Mouse (Mus musculus) intestine, embryonic 16.5 days (tissue): Measurements from ENCODE around the gene Pqbp1. TPM values are rescaled to one million over a fixed set of nuclear protein-coding genes. Genes with fewer than 3 reads are reported as not detected.

ENCODE experiments used
- ATAC-seq: fragments of 200-750 bp; cut with Nextera tagmentation; 2 replicates; pipeline ENCODE4 v1.8.0; 2017; ENCODE audit warnings: moderate TSS enrichment, moderate library complexity
- H3K27ac ChIP-seq: fragments of 300-500 bp; sonication (generic); 2 replicates; pipeline ENCODE4 v1.5.1; 2014; ENCODE audit warnings: mild to moderate bottlenecking, low read length
- H3K27me3 ChIP-seq: fragments of 300-500 bp; sonication (generic); replicated peaks from 2 replicates; pipeline ENCODE4 v1.6.1; 2014; ENCODE audit warnings: low read length, control low read depth, mixed read lengths; ENCODE audit not compliant: control insufficient read depth, insufficient read depth
- H3K36me3 ChIP-seq: fragments of 300-500 bp; sonication (generic); 2 replicates; pipeline ENCODE4 v1.6.1; 2014; ENCODE audit warnings: low read length, control low read depth; ENCODE audit not compliant: control insufficient read depth, insufficient read depth
- H3K4me1 ChIP-seq: fragments of 300-500 bp; sonication (generic); 2 replicates; pipeline ENCODE4 v1.6.1; 2014; ENCODE audit warnings: low read length, control low read depth, mixed read lengths; ENCODE audit not compliant: control insufficient read depth, insufficient read depth
- H3K4me2 ChIP-seq: fragments of 300-500 bp; sonication (generic); 2 replicates; pipeline ENCODE4 v1.6.1; 2014; ENCODE audit warnings: low read depth, low read length, control low read depth
- H3K4me3 ChIP-seq: fragments of 300-500 bp; sonication (generic); 2 replicates; pipeline ENCODE4 v1.5.1; 2014; ENCODE audit warnings: mild to moderate bottlenecking, low read length
- H3K9ac ChIP-seq: fragments of 300-500 bp; sonication (generic); 2 replicates; pipeline ENCODE4 v1.6.1; 2014; ENCODE audit warnings: low read depth, low read length
- H3K9me3 ChIP-seq: fragments of 300-500 bp; sonication (generic); 2 replicates; pipeline ENCODE4 v1.6.1; 2016; ENCODE audit warnings: low read length, control low read depth; ENCODE audit not compliant: control insufficient read depth
- WGBS: fragments of 180-500 bp; shearing (Covaris S2); extraction: QIAGEN DNeasy Blood & Tissue Kit; methylation state at CpG from one replicate; pipeline ENCODE4 v1.1.7; 2014; 5-methylcytosine and 5-hydroxymethylcytosine counted together
- polyA plus RNA-seq: library from polyadenylated mRNA; unstranded; fragments of >200 nt; fragmentation: Nextera tagmentation; extraction: Ambion mirVana; gene quantifications from 2 replicates; pipeline ENCODE4 v1.2.1, GENCODE M21; 2015

Pqbp1 gene
- 95.3 and 101 TPM in 2 replicates for polyA plus RNA-seq

DNA sequence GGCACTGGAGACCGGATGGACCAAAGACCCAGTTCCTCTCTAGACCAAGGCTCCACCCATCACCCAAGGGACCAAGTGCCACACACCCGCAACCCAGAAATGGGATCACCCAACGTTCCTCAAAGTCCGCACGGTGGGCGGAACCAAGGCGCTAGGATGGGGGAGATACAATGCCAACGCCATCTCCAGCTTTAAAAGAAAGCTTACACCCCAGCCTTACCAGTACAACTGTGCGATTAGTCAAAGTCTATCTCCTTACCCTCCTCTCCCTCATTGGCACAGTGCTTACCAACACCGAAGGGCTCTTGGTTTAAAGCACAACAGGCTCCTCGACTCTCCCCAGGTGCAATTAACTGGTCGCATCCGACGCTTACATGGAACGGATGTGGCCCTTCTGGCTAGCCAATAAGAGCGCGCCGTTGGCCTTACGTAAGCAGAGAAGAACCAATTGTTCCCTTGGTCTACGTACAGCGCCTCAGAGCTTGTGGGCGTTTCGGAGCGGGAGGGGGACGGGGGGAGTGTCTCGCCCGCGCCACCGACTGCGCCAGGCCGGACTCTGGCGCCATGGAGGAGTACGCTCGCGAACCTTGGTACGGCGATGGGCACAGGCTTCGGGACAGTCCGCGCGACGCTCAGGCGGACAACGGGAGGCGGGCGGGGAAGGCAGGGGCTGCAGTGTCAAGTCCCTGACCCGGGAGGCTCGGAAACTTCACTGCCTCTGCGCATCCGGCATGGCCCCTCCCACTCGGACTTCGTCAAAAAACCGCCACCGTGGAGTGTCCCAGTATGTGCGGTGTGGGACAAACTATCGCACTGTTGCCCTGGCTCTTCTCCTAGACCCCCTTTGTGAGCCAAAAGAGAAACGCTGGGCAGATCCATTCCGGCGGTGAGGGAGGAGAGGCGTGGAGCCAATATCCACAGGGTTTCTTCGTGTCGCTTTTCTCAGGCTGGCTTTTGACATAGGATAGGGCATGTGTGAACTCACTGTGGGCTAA is at the start of gene Pqbp1, which contains the start of gene Timm17b:
Gene Pqbp1, minus strand, starts transcription at position 390 of the 995 bp plus-strand sequence.
Gene Timm17b, plus strand, starts transcription at position 478 of the 995 bp plus-strand sequence.
- no peaks in the 10 kb centered on the region for H3K36me3 ChIP-seq
- peaks cover 2% of the 10 kb centered on the region; the same call in 1 of the 2 replicates for H3K4me1 ChIP-seq
- peak within 1 kb of the TSS; percentile 58 for H3K4me2 ChIP-seq
- no peaks in the 10 kb centered on the region for H3K27me3 ChIP-seq
- H3K9ac ChIP-seq, result peak within 1 kb of the TSS; percentile 72
- H3K27ac ChIP-seq, result peak within 1 kb of the TSS; percentile 83
- no peaks in the 10 kb centered on the region for H3K9me3 ChIP-seq
- 13% methylated on average over 62 of the region's 62 CpGs for WGBS
- peak within 1 kb of the TSS; percentile 63 for H3K4me3 ChIP-seq
- peak; percentile 100 for ATAC-seq

GRCm38 (mm10) chrX:7947900-7948492 is 48.9 kb upstream of the Pqbp1 start:
- H3K4me3 ChIP-seq, result peak overlapping the region; percentile 57
- no peaks in the 10 kb centered on the region for H3K4me1 ChIP-seq
- no peaks in the 10 kb centered on the region for H3K27me3 ChIP-seq
- peak overlapping the region; percentile 67 for H3K9ac ChIP-seq
- 15% methylated on average over 38 of the region's 38 CpGs for WGBS
- no peaks in the 10 kb centered on the region for H3K9me3 ChIP-seq
- H3K27ac ChIP-seq, result no peak overlapping the region
- H3K36me3 ChIP-seq, result no peaks in the 10 kb centered on the region
- peak overlapping the region; percentile 55 for H3K4me2 ChIP-seq
- ATAC-seq, result peak; percentile 99

GRCm38 (mm10) chrX:7947108-7947899 is 48.2 kb upstream of the Pqbp1 start, which contains the start of gene Hdac6:
Gene Hdac6, minus strand, starts transcription at chrX:7947889.
- Histone ChIP-seq H3K4me2 (peak within 1 kb of the TSS; percentile 59), H3K36me3 (no peaks in the 10 kb centered on the region), H3K27ac (no peak within 1 kb of the TSS), H3K27me3 (no peaks in the 10 kb centered on the region), H3K4me1 (no peaks in the 10 kb centered on the region), H3K9ac (peak within 1 kb of the TSS; percentile 67), H3K9me3 (no peaks in the 10 kb centered on the region), H3K4me3 (peak within 1 kb of the TSS; percentile 57)
- peak; percentile 54 for ATAC-seq
- 18% methylated on average over 37 of the region's 37 CpGs for WGBS

GRCm38 (mm10) chrX:7945618-7946017 is 46.5 kb upstream of the Pqbp1 start:
- no peak for ATAC-seq
- H3K4me1 ChIP-seq, result no peaks in the 10 kb centered on the region
- no peaks in the 10 kb centered on the region for H3K9me3 ChIP-seq
- H3K27me3 ChIP-seq, result no peaks in the 10 kb centered on the region
- H3K36me3 ChIP-seq, result no peaks in the 10 kb centered on the region
- no peak overlapping the region for H3K9ac ChIP-seq
- H3K4me3 ChIP-seq, result no peak overlapping the region
- no peak overlapping the region for H3K4me2 ChIP-seq
- H3K27ac ChIP-seq, result no peak overlapping the region
- 72% methylated on average over 8 of the region's 8 CpGs for WGBS

GRCm38 (mm10) chrX:7937667-7938066 is 38.6 kb upstream of the Pqbp1 start:
- Histone ChIP-seq H3K27me3 (no peaks in the 10 kb centered on the region), H3K4me1 (no peaks in the 10 kb centered on the region), H3K9me3 (no peaks in the 10 kb centered on the region), H3K4me2 (no peak overlapping the region), H3K9ac (no peak overlapping the region), H3K4me3 (no peak overlapping the region), H3K36me3 (no peaks in the 10 kb centered on the region), H3K27ac (no peak overlapping the region)
- no peak for ATAC-seq
- WGBS, result 86% methylated on average over 6 of the region's 6 CpGs

DNA sequence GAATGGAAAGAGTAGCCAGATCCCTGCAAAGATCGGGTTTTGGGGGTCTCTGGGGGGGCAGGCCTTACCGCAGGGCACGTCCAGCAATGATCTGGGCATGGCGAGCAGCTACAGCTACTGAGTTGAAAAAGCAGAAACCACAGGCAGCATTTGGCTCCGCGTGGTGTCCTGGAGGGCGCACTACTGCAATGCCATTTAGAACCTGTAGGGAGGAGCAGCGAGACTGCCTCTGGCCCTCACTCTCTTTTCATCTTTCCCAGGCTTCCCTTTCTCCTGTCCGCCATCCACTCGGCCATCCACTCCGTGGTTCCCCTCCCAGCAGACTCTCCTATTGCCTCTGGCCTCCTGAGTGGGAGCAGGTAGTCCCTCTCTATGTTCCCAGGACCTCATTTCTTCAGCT is 37.8 kb upstream of the Pqbp1 start:
- no peaks in the 10 kb centered on the region for H3K9me3 ChIP-seq
- no peaks in the 10 kb centered on the region for H3K4me1 ChIP-seq
- no peak for ATAC-seq
- H3K27me3 ChIP-seq, result no peaks in the 10 kb centered on the region
- H3K4me2 ChIP-seq, result no peak overlapping the region
- no peaks in the 10 kb centered on the region for H3K36me3 ChIP-seq
- H3K9ac ChIP-seq, result no peak overlapping the region
- H3K4me3 ChIP-seq, result no peak overlapping the region
- no peak overlapping the region for H3K27ac ChIP-seq
- 47% methylated on average over 10 of the region's 11 CpGs for WGBS

- 20% methylated on average over 19 of the region's 19 CpGs for WGBS
- H3K4me2 ChIP-seq, result no peak within 1 kb of the TSS
Observed at GRCm38 (mm10) chrX:7928270-7928790, 29.3 kb upstream of the Pqbp1 start, which contains the start of gene Eras. Gene Eras, minus strand, starts transcription at chrX:7928607.

GRCm38 (mm10) chrX:7927116-7927515 is 28.0 kb upstream of the Pqbp1 start:
- ATAC-seq, result no peak
- H3K27me3 ChIP-seq, result peaks cover 30% of the 10 kb centered on the region
- H3K4me2 ChIP-seq, result no peak overlapping the region
- no peaks in the 10 kb centered on the region for H3K9me3 ChIP-seq
- no peak overlapping the region for H3K4me3 ChIP-seq
- H3K9ac ChIP-seq, result no peak overlapping the region
- no peaks in the 10 kb centered on the region for H3K4me1 ChIP-seq
- 24% methylated on average over 10 of the region's 10 CpGs for WGBS
- no peak overlapping the region for H3K27ac ChIP-seq
- no peaks in the 10 kb centered on the region for H3K36me3 ChIP-seq

More at GRCm38 (mm10) chrX:7928270-7928790, 29.3 kb upstream of the Pqbp1 start, which contains the start of gene Eras:
- Histone ChIP-seq H3K4me1 (no peaks in the 10 kb centered on the region), H3K4me3 (no peak within 1 kb of the TSS), H3K9me3 (no peaks in the 10 kb centered on the region), H3K27ac (no peak within 1 kb of the TSS), H3K36me3 (no peaks in the 10 kb centered on the region), H3K27me3 (peaks cover 20% of the 10 kb centered on the region), H3K9ac (no peak within 1 kb of the TSS)
- ATAC-seq, result no peak
